Mouse (Mus musculus) liver, postnatal 0 days (tissue): ENCODE data around the gene Ssxb1. TPM values are rescaled to one million over a fixed set of nuclear protein-coding genes. Genes with fewer than 3 reads are reported as not detected.
"Not testable (repeated sequence)": the region's sequence is repeated elsewhere in the genome, so short reads cannot be mapped to it uniquely, and the experiment has no call there.

Experiments
- ATAC-seq: fragments of 200-750 bp; cut with Nextera tagmentation; 2 replicates; pipeline ENCODE4 v1.8.0; 2017; ENCODE audit warnings: mild to moderate bottlenecking, moderate library complexity
- DNase-seq: peaks from one replicate; pipeline ENCODE4 v3.0.0-alpha.2; 2016
- H3K27ac ChIP-seq: fragments of 300-500 bp; sonication (generic); 2 replicates; pipeline ENCODE4 v1.5.1; 2014; ENCODE audit warnings: antibody characterized with exemption, moderate library complexity, mild to moderate bottlenecking, low read depth
- H3K27me3 ChIP-seq: fragments of 300-500 bp; sonication (generic); 2 replicates; pipeline ENCODE4 v1.6.1; 2014; ENCODE audit warnings: low read length, control low read depth, mixed read lengths; ENCODE audit not compliant: insufficient read depth
- H3K36me3 ChIP-seq: fragments of 300-500 bp; sonication (generic); replicated peaks from 2 replicates; pipeline ENCODE4 v1.6.1; 2014; ENCODE audit warnings: mild to moderate bottlenecking, control low read depth, low read length, moderate library complexity, mixed read lengths; ENCODE audit not compliant: insufficient read depth
- H3K4me1 ChIP-seq: fragments of 300-500 bp; sonication (generic); 2 replicates; pipeline ENCODE4 v1.6.1; 2014; ENCODE audit warnings: antibody characterized with exemption, mild to moderate bottlenecking, control low read depth; ENCODE audit not compliant: insufficient read depth
- H3K4me2 ChIP-seq: fragments of 300-500 bp; sonication (generic); 2 replicates; pipeline ENCODE4 v1.6.1; 2014; ENCODE audit warnings: low read depth, mild to moderate bottlenecking, low read length, moderate library complexity, mixed read lengths
- H3K4me3 ChIP-seq: fragments of 300-500 bp; sonication (generic); 2 replicates; pipeline ENCODE4 v1.5.1; 2014; ENCODE audit warnings: low read depth, low read length
- H3K9ac ChIP-seq: fragments of 300-500 bp; sonication (generic); replicated peaks from 2 replicates; pipeline ENCODE4 v1.6.1; 2014; ENCODE audit warnings: mild to moderate bottlenecking, moderate library complexity
- H3K9me3 ChIP-seq: fragments of 300-500 bp; sonication (generic); 2 replicates; pipeline ENCODE4 v1.6.1; 2016; ENCODE audit warnings: mild to moderate bottlenecking, control low read depth, low read length, mixed read lengths
- WGBS: fragments of 180-500 bp; shearing (Covaris S2); extraction: QIAGEN DNeasy Blood & Tissue Kit; methylation state at CpG from one replicate; pipeline ENCODE4 v1.1.7; 2014; ENCODE audit not compliant: insufficient replicate concordance; 5-methylcytosine and 5-hydroxymethylcytosine counted together
- polyA plus RNA-seq: library from polyadenylated mRNA; unstranded; fragments of >200 nt; fragmentation: Nextera tagmentation; extraction: Ambion mirVana; gene quantifications from 2 replicates; pipeline ENCODE4 v1.2.1, GENCODE M21; 2015

Gene Ssxb1
- not detected in 2 replicates for polyA plus RNA-seq

DNA sequence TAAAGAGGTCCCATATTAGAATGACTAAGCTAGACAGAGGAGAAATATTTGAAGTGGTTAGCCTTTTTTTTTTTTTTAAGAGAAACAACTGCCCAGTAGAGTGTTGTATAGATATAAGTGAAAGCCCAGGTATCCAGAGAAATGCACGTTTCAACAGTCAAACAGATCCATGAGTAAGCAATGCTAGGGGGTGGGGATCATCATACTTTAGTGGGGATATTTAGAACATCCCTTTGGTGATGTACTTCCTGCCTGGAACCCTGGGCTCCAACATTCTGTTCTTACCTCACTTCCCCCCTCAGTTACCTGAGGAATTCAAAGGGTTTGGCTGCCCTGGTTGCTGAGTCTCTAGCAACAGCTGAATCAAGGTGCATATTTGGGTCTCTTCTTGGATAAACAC is at the start of gene Ssxb1:
Ssxb1 (plus strand) TSS at position 301 of the 400 bp plus-strand sequence.
- H3K4me1 ChIP-seq, DNase-seq, H3K4me2 ChIP-seq, H3K27ac ChIP-seq, H3K9ac ChIP-seq, H3K9me3 ChIP-seq, H3K4me3 ChIP-seq, ATAC-seq, H3K27me3 ChIP-seq, H3K36me3 ChIP-seq: not testable (repeated sequence)
- WGBS, result 28% methylated on average over 1 of the region's 1 CpGs

GRCm38 (mm10) chrX:8366678-8367077 is 46.4 kb upstream of the Ssxb1 start, which contains the start of gene Ssxb9:
Gene Ssxb9 (plus strand): TSS chrX:8366978.
- not testable (repeated sequence) for H3K4me1 ChIP-seq, H3K4me3 ChIP-seq, H3K27me3 ChIP-seq, H3K27ac ChIP-seq, H3K36me3 ChIP-seq, ATAC-seq, H3K9me3 ChIP-seq, DNase-seq, H3K9ac ChIP-seq, H3K4me2 ChIP-seq
- WGBS, result 22% methylated on average over 1 of the region's 1 CpGs

- not testable (repeated sequence) for H3K27me3 ChIP-seq, H3K9ac ChIP-seq, H3K4me1 ChIP-seq, ATAC-seq, DNase-seq, H3K36me3 ChIP-seq, H3K4me2 ChIP-seq, H3K4me3 ChIP-seq, H3K27ac ChIP-seq, H3K9me3 ChIP-seq
- 45% methylated on average over 2 of the region's 2 CpGs for WGBS
Observed at GRCm38 (mm10) chrX:8461626-8462025, 48.5 kb downstream of the Ssxb1 start, which contains the start of gene Ssxb2. Gene Ssxb2 (minus strand): TSS chrX:8461726.

Other genes starting within 250 kb of the Ssxb1 start
- gene Tbc1d25, start 237.1 kb upstream of the Ssxb1 start, polyA plus RNA-seq, result 2.1 and 2.2 TPM in 2 replicates
- gene Ebp, start 219.8 kb upstream of the Ssxb1 start, polyA plus RNA-seq, result 74.7 and 84.5 TPM in 2 replicates
- gene Porcn, start 206.8 kb upstream of the Ssxb1 start, polyA plus RNA-seq, result 1.5 and 1.9 TPM in 2 replicates
- 16.4 and 17.7 TPM in 2 replicates for gene Ftsj1, start 160.9 kb upstream of the Ssxb1 start, polyA plus RNA-seq
- gene Slc38a5, start 142.2 kb upstream of the Ssxb1 start, polyA plus RNA-seq, result 32.0 and 35.9 TPM in 2 replicates
- gene Ssxb10, start 85.9 kb upstream of the Ssxb1 start, polyA plus RNA-seq, result not detected in 2 replicates
- not detected in 2 replicates for gene Ssxb9, start 46.3 kb upstream of the Ssxb1 start, polyA plus RNA-seq
- not detected in 2 replicates for gene Ssxb2, start 48.4 kb downstream of the Ssxb1 start, polyA plus RNA-seq
- gene Gm14459, start 111.6 kb downstream of the Ssxb1 start, polyA plus RNA-seq, result not detected in 2 replicates
- gene Ssxb6, start 134.9 kb downstream of the Ssxb1 start, polyA plus RNA-seq, result not detected in 2 replicates
- gene Ssxb3, start 178.5 kb downstream of the Ssxb1 start, polyA plus RNA-seq, result not detected in 2 replicates